Mouse (Mus musculus) gastrocnemius, adult 2 months (tissue): ENCODE data around the gene Slc12a4. TPM values are rescaled to one million over a fixed set of nuclear protein-coding genes. Genes with fewer than 3 reads are reported as not detected.

Experiments used
- DNase-seq: peaks from one replicate; pipeline ENCODE4 v3.0.0; 2022
- H3K27ac ChIP-seq: fragments of 200-600 bp; 2 replicates; pipeline ENCODE4 v1.8.1; 2022; ENCODE audit warnings: mild to moderate bottlenecking
- H3K4me3 ChIP-seq: fragments of 200-600 bp; 2 replicates; pipeline ENCODE4 v1.8.1; 2022; ENCODE audit warnings: mild to moderate bottlenecking, moderate library complexity
- CTCF ChIP-seq: fragments of 200-600 bp; IDR thresholded peaks from 2 replicates; pipeline ENCODE4 v1.8.1; 2022; ENCODE audit warnings: antibody characterized with exemption, mild to moderate bottlenecking, moderate library complexity
- intact Hi-C: fragments of 180-260 bp; cut with DNase I; formaldehyde crosslinking; loops from one replicate; pipeline ENCODE4 v1.15.1; 2025
- total RNA-seq, 2 experiments: library from RNA; stranded (reverse); gene quantifications; 2 replicates each; pipeline ENCODE4 v1.2.3; 2021

The Slc12a4 gene
- total RNA-seq, 2 experiments from 2014 or later, result 9.1 to 14.3 TPM

GRCm38 (mm10) chr8:105936866-105937475, 28.9 kb downstream of the Slc12a4 start:
- Histone ChIP-seq H3K4me3 (peak overlapping the region; percentile 86), H3K27ac (peak overlapping the region; percentile 94)
- no peak for TF ChIP-seq CTCF
- DNase-seq, result peak; percentile 92
- intact Hi-C loops, result loop anchor here (5.0 kb wide), 1 partner anchor 75 kb away; the partner anchor contains the start of gene Ddx28

DNA sequence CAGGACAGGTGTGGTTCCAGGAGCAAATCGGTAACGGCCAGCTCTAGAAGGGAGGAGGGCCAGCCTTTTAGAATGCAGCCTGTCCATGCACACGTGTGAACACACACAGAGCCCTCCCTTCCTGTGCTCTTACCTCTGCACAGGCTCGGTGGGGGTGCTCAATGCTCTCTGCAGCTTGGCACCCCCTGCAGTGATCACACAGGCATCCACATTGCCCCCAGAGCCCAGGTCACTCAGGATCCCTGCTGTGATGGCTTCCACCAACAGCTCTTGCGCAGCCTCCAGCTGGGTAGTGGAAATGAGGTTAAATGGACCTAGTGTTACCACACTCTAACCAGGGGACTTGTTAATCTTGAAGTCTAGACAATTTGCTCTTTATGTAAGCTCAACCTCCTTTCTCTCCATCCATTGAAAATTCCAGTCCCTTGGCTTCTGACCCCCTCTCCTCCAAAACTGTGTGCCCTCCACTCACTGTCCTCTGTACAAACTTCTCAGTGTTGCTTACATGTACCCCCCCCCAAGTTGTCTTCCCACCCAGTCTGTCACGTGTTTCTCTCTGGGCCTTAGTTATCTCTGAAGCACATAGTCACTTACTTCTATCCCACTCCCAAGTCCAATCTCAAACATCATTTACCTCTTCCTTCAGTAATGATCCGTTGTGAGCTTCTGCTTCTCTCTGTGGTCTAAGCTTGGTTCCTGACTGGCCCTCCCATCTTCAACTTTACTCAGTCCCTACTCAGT, 29.9 kb downstream of the Slc12a4 start:
- Histone ChIP-seq H3K27ac (peak overlapping the region; percentile 94), H3K4me3 (peak overlapping the region; percentile 86)
- no peak for TF ChIP-seq CTCF
- DNase-seq, result no peak
- intact Hi-C loops, result loop anchor here (5.0 kb wide), 1 partner anchor 76 kb away; the partner anchor contains the start of gene Ddx28

- intact Hi-C loops, result loop anchor here (5.0 kb wide), 1 partner anchor 77 kb away; the partner anchor contains the start of gene Ddx28
- DNase-seq, result no peak
- Histone ChIP-seq H3K4me3 (no peak overlapping the region), H3K27ac (no peak overlapping the region)
- TF ChIP-seq CTCF, result no peak
Measured at GRCm38 (mm10) chr8:105935105-105935504, 30.8 kb downstream of the Slc12a4 start.

GRCm38 (mm10) chr8:105933762-105934161, 32.1 kb downstream of the Slc12a4 start, which contains the start of gene Ctrl:
TSS of gene Ctrl (minus strand) at chr8:105933862.
- no peak within 1 kb of the TSS for H3K4me3 ChIP-seq
- intact Hi-C loops, result loop anchor here (5.0 kb wide), 2 partner anchors 41 to 81 kb away; partner anchors contain the start of genes Cenpt and Nrn1l
- TF ChIP-seq CTCF, result no peak
- no peak within 1 kb of the TSS for H3K27ac ChIP-seq
- no peak for DNase-seq

- Histone ChIP-seq H3K4me3 (no peak overlapping the region), H3K27ac (no peak overlapping the region)
- intact Hi-C loops, result loop anchor here (5.0 kb wide), 2 partner anchors 40 to 80 kb away; partner anchors contain the start of genes Cenpt and Nrn1l
- TF ChIP-seq CTCF, result no peak
- no peak for DNase-seq
Measured at GRCm38 (mm10) chr8:105932525-105932924, 33.4 kb downstream of the Slc12a4 start.

DNA sequence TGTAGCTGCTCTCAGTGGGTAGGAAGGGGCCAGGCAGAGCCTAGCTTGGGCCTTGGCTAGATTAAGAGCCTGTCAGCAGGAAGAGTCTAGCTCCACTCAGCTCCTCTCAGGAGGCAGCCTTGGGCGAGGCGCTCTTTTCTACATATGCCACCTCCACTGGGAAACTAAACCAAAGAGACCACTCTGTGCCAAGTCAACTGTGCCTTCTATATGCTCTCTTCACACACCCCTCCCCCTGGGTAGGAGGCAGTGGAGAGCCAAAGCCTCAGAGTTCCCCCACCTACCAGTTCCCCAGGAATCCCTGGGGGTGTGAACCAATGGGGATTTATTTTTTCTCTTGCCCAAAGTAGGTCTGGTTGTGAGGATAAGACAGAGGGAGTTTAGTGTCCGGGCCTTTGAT, 34.6 kb downstream of the Slc12a4 start:
- no peak for TF ChIP-seq CTCF
- H3K4me3 ChIP-seq, result no peak overlapping the region
- intact Hi-C loops, result loop anchor here (5.0 kb wide), 2 partner anchors 39 to 79 kb away; partner anchors contain the start of genes Cenpt and Nrn1l

DNA sequence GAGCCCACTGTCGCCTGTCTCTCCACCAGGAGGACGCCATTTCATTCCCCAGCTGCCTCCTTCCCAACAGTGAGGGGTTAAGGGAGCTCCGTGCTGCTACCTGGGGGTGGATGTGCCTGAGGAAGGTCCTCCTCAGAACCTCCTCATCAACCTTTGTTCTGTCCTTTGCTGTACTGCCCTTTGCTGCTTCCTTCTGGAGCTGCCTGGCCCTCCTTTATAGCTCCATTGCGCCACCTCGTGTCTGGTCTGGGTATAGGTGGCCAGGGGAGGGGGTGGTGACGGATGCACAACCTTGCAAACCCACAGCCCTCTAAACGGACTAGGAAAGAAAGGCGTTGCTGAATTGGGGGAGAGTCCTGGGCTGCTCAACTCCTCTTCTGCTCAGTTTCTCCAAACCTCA, 35.3 kb downstream of the Slc12a4 start:
- Histone ChIP-seq H3K27ac (peak overlapping the region; percentile 38; the same call in 1 of the 2 replicates), H3K4me3 (no peak overlapping the region)
- peak; percentile 98; the same call in 1 of the 2 replicates for TF ChIP-seq CTCF
- peak; percentile 88 for DNase-seq
- intact Hi-C loops, result loop anchor here (1.0 to 5.0 kb wide), 4 partner anchors 38 to 216 kb away; partner anchors contain the start of genes Cenpt and Nrn1l

More for the DNA sequence above, 34.6 kb downstream of the Slc12a4 start:
- H3K27ac ChIP-seq, result no peak overlapping the region
- DNase-seq, result no peak

GRCm38 (mm10) chr8:105925123-105925522, 40.8 kb downstream of the Slc12a4 start:
- H3K4me3 ChIP-seq, result no peak overlapping the region
- intact Hi-C loops, result no loop called here
- TF ChIP-seq CTCF, result no peak
- H3K27ac ChIP-seq, result no peak overlapping the region
- DNase-seq, result no peak

GRCm38 (mm10) chr8:105919390-105919789, 46.5 kb downstream of the Slc12a4 start:
- H3K4me3 ChIP-seq, result no peak overlapping the region
- no peak overlapping the region for H3K27ac ChIP-seq
- no peak for TF ChIP-seq CTCF
- intact Hi-C loops, result no loop called here
- no peak for DNase-seq

- Histone ChIP-seq H3K27ac (peak overlapping the region; percentile 98), H3K4me3 (peak overlapping the region; percentile 93)
- no peak for DNase-seq
- intact Hi-C loops, result loop anchor here (1.0 to 5.0 kb wide), 2 partner anchors 49 to 110 kb away; partner anchors contain the start of genes Cenpt and Ddx28
- no peak for TF ChIP-seq CTCF
Measured at GRCm38 (mm10) chr8:105900941-105901616, 64.8 kb downstream of the Slc12a4 start.

DNA sequence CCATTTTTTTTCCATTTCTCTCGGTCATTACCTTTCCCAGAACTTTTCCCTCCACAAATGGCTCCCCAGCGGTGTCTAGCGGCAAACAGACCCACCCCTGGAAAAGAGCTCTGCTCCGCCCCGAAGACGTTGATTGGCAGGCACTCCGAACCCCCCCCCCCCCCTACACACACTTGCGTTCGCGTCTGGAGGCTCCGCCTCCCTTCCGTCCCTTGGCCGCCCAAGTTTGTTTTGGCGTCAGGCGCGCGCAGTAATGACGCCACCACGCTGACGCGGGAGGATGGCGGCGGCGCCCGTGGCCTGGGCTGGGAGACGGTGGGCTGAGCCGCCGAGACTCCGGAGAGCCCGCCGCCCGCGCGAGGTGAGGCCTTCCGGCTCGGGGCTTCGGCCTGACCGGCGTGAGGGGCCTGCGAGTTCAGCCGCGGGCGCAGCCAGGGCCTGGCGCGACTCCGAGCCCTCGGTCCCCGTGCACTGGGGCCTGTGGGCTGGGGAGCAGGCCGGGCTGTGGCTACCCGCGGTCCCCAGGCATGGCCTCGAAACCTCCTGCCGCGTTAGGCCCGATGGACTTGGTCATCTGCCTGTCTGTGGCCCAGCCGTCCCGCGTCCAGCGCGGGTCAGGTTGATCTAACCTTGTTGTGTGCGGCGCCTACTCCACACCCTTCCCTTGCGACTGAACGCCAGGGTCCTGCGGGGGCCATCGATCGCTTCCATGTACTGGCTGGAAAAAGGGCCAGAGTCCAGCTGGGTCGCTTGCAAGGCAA, 65.5 kb downstream of the Slc12a4 start, which contains the start of gene Pskh1:
TSS of gene Pskh1 (plus strand) at position 262 of the 761 bp plus-strand sequence.
- intact Hi-C loops, result loop anchor here (5.0 kb wide), 1 partner anchor 48 kb away; the partner anchor contains the start of gene Cenpt

More for the DNA sequence above, 65.5 kb downstream of the Slc12a4 start, which contains the start of gene Pskh1:
- no peak for TF ChIP-seq CTCF
- peak within 1 kb of the TSS; percentile 98 for H3K27ac ChIP-seq
- peak within 1 kb of the TSS; percentile 93 for H3K4me3 ChIP-seq
- DNase-seq, result peak; percentile 95
